Mouse (Mus musculus): ENCODE measurements around the gene Plekhm2. TPM values are rescaled to one million over a fixed set of nuclear protein-coding genes. Genes with fewer than 3 reads are reported as not detected.

Plekhm2 gene
- total and polyA plus RNA-seq, 3 experiments, result 6.5 to 15.4 TPM; not detected in 1

- H3K36me3 ChIP-seq (ENCODE audit: control insufficient read depth in 1 of 2, insufficient read depth in 2 of 2, low read length in 2 of 2), result peaks cover 0 to 1% of the 10 kb centered on the region in 2 experiments; a peak in 1 of 4 replicates
- TF ChIP-seq MYB (IDR thresholded peaks at IDR 0.05; ENCODE audit: low read depth, low read length), result no peak
- TF ChIP-seq KAT2A (conservative IDR thresholded peaks at IDR 0.05; ENCODE audit: low read depth, low read length), result no peak
- TF ChIP-seq CHD2 (IDR thresholded peaks at IDR 0.05; ENCODE audit: low read length), result no peak
- no peak for TF ChIP-seq USF2 (IDR thresholded peaks at IDR 0.05; ENCODE audit: borderline replicate concordance in 1 of 2, insufficient read depth in 1 of 2, low read depth in 1 of 2, low read length in 2 of 2)
- TF ChIP-seq SIN3A (IDR thresholded peaks at IDR 0.05; ENCODE audit: low read length), result no peak
- TF ChIP-seq JUND (IDR thresholded peaks at IDR 0.05; ENCODE audit: low read depth, low read length), result no peak
- no peak for TF ChIP-seq ZMIZ1 (IDR thresholded peaks at IDR 0.05; ENCODE audit: low read depth, low read length)
- TF ChIP-seq MEF2A (IDR thresholded peaks at IDR 0.05; ENCODE audit: extremely low read depth, insufficient replicate concordance, low read depth, low read length, poor library complexity, severe bottlenecking), result no peak
- TF ChIP-seq RAD21 (IDR thresholded peaks at IDR 0.05; ENCODE audit: low read depth, low read length), result no peak
- TF ChIP-seq MYC (IDR thresholded peaks at IDR 0.05; ENCODE audit: low read depth, low read length), result no peak
- no peak for TF ChIP-seq SMC3 (IDR thresholded peaks at IDR 0.05; ENCODE audit: low read depth, low read length)
- no peak for TF ChIP-seq E2F4 (IDR thresholded peaks at IDR 0.05; ENCODE audit: borderline replicate concordance, low read depth, low read length)
- no peak for TF ChIP-seq TCF12 (IDR thresholded peaks at IDR 0.05; ENCODE audit: low read depth, low read length)
- TF ChIP-seq HCFC1 (IDR thresholded peaks at IDR 0.05; ENCODE audit: low read depth, low read length), result no peak
- no peak for TF ChIP-seq GABPA (IDR thresholded peaks at IDR 0.05; ENCODE audit: low read depth, low read length)
- no peak for TF ChIP-seq USF1 (IDR thresholded peaks at IDR 0.05; ENCODE audit: low read depth, low read length)
- TF ChIP-seq GATA1 (IDR thresholded peaks at IDR 0.05; ENCODE audit: low read depth, low read length), result no peak
- TF ChIP-seq CTCF (IDR thresholded peaks at IDR 0.05 in 2 of 3, conservative IDR thresholded peaks at IDR 0.05 in 1 of 3; ENCODE audit: control insufficient read depth in 1 of 3, insufficient read depth in 1 of 3, low read depth in 2 of 3, low read length in 3 of 3, poor library complexity in 1 of 3, severe bottlenecking in 1 of 3), result no peak
- TF ChIP-seq POLR2AphosphoS5 (IDR thresholded peaks at IDR 0.05; ENCODE audit: borderline replicate concordance, low read depth, low read length), result no peak
- no peak for TF ChIP-seq ZKSCAN1 (IDR thresholded peaks at IDR 0.05; ENCODE audit: low read depth, low read length)
- H3K4me1 ChIP-seq (ENCODE audit: control insufficient read depth in 1 of 2, insufficient read depth in 2 of 2, low read length in 2 of 2), result no peaks in the 10 kb centered on the region
- H3K27me3 ChIP-seq (ENCODE audit: control insufficient read depth in 1 of 2, insufficient read depth in 2 of 2, low read length in 2 of 2), result no peaks in the 10 kb centered on the region
- no peak overlapping the region for H3K4me3 ChIP-seq (ENCODE audit: control insufficient read depth in 1 of 2, insufficient read depth in 1 of 2, low read depth in 2 of 2, low read length in 2 of 2)
- no peak overlapping the region for H3K9ac ChIP-seq (ENCODE audit: control insufficient read depth, low read depth, low read length, poor library complexity, severe bottlenecking)
- H3K79me2 ChIP-seq (ENCODE audit: control insufficient read depth, insufficient read depth, low read length, poor library complexity), result no peaks in the 10 kb centered on the region
- DNase-seq (ENCODE audit: low read depth, low spot score), result no peak
- no peaks in the 10 kb centered on the region for H3K9me3 ChIP-seq (replicated peaks; ENCODE audit: insufficient read depth, low read length)
- H3K27ac ChIP-seq (ENCODE audit: control insufficient read depth, low read depth, low read length), result no peak overlapping the region
These were observed 32.4 kb downstream of the Plekhm2 start for GRCm38 (mm10) chr4:141632111-141632873.

Measured in MEL (cell line).